Mouse (Mus musculus): Measurements from ENCODE around the gene Ppp2r1b.
"Not testable (repeated sequence)": the region's sequence is repeated elsewhere in the genome, so short reads cannot be mapped to it uniquely, and the experiment has no call there.

The Ppp2r1b gene

DNA sequence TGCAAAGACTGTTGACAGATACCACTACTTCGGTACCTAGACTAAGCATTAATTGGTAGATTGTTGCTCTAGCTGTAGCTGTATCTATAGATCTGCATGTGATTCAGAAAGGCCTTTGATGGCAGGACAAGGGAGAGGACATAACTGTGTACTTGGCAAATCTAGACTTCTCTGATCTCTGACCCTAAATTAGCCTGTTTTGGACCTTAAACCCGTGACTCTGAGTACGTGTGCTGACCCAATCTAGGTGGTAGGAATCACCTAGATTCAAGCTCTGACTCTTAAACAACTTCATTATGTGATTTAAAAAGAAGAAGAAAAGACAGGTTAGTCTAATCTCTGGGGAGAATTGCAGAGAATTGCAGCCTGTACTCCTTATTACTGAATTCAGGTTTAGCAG lies at the start of gene Ppp2r1b:
Ppp2r1b (plus strand) TSS at position 221 of the 400 bp plus-strand sequence.
- DNase-seq (ENCODE audit: low spot score): no peak

DNA sequence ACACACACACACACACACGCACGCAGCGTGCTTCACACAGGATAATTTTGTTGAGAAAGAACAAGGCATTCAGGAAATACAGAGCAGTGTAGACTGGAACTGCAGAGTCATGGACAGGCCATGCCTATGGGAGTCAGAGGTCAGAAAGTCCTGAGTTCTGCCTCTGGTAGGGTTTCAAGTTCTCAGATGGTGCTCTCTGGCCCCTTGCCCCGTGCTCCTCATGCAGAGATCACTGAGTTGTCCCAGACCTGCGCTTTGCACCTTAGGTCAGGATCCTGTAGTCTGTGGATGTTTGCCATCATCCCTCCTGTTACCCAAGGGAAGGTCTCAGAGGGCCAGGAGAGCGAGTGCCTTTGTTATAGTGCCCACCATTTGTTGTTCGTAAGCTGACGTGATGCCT lies 48.3 kb upstream of the Ppp2r1b start:
- no peak for DNase-seq (ENCODE audit: low spot score)

DNA sequence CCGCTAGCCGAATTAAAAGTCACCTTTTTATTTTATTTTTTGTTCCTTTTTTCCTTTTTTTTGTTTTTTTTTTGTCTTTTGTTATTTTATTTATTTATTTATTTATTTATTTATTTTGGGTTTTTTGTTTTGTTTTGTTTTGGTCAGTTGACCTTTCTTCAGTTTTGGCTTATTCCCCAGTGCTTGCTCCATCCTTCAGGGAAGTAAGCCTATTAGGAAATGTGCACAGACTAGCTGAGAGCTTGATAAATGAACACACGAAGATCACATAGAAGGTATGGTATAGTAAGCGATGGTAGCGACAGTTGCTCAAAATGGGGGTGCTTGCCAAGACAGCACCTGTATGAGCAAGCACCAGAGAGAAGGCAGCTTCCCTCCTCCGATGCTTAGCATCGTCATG lies 47.5 kb upstream of the Ppp2r1b start:
- no peak for DNase-seq (ENCODE audit: low spot score)

DNA sequence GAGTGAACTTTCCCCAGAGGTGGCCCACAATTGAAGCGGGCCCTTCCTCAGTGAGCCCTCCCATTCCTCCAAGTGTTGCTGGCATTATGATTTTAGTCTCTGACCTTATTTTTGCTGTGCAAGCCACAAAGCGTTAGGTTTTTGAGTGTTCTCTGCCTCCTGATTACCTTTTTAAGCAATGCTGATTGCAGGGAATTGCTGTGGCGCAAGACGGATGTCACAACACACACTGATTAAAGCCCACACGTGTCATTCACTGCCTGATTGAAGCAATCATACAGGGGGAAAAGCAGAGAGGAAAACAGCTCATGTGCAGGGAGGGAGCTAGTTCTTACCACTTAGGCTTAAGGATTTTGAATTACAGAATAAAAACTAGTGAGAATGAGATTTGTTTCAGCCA lies 46.7 kb upstream of the Ppp2r1b start:
- no peak for DNase-seq (ENCODE audit: low spot score)

DNA sequence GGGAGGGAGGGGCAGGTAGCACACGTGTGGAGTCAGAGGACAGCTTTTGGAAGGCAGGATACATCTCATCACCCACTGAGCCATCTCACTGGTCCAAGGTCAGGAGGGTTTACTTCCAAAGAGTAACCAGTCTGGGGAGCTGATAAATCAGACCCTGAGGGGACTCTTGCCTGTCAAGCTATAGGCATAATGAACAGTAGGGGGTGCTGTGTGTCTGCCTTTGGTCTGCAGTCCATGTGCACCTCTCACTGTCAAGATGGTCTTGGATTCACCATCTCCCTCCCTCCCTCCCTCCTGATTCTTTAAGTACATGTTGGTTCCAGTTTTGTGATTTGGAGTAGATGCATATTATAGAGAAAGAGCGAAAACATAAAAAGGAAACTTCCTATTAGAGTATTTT lies 44.1 kb upstream of the Ppp2r1b start:
- peak; percentile 25 for DNase-seq (ENCODE audit: low spot score)

DNA sequence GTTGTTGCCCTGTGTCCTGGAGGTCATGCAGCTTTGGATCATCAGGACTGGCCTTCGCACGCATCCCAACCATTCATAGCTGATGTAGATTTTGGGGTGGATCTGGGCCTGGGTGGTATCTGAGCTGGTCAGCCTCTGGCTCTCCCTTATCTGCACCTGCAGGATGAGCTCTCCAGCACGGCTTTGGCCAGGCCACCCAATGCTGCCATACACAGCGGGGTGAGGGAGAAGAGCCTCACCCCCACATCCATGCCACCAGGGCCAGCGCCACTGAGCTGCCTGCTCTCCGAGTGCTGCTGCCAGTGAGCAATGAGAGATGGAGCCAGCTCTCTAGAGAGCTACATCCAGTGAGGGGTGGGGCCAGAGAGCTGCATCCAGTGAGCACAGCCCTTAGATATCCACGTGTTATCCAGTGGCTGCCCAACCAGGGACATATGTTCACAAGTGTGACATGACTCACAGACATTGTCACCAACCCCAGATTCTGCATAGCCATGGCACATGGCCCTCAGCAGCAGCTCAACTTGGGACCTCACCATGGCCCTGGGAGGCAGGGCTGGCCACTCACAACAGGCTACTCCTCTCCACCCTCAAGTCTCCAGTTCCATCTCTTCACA lies 41.9 kb upstream of the Ppp2r1b start:
- no peak for DNase-seq (ENCODE audit: low spot score)

DNA sequence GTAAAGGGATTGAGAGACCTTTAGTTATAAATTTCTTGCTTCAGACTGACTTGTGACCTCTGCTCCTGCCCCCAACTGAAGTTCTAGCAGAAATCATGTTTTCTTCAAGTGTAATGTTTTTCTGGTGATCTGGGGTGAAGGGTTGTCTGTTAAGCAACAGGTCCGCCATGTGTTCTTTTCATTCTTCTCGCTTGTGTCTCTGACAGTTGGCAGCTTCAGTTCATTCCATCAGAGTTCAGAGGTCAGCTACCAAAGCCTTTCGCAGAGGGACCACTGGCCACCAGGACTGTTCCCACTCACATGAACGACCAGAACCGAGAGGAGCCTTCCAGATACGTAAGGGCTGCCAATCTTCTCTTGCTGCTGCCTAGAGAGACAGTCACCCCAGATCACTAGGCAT lies 36.6 kb upstream of the Ppp2r1b start:
- DNase-seq (ENCODE audit: low spot score): no peak

DNA sequence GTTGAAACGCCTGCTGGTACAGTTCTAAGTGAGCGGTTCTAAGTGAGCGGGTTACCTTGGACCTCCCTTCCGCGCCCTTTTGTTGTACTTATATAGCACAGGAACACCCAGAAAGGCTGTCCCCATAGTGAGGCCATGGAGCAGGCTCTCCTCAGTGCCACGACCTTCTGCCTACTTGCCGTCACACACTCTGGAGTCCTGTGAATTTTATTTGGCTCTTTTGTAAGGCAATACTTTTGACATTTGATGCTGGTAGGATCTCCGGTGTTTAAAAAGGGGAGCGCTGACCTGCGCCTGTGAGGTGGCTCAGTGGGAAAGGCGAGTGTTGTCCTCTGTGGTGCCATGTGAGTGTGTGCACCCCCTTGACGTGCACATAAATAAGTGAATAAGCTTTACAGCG lies 36.0 kb upstream of the Ppp2r1b start:
- DNase-seq (ENCODE audit: low spot score): no peak

DNA sequence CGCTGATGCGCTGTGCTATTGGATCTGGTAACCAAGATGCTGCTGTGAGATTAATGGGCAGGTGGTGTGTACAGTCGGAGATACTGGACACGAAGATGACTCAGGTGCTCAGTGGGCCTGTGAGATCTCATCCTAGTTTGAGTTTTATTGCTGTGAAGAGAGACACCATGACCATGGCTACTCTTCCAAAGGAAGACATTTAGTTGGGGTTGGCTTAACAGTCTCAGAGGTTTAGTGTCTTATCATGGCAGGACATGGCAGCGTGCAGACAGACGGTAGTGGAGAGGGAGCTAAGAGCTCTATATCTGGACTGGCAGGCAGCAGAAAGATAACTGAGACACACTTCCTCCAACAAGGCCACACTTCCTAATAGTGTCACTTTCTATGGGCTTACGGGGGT lies 33.9 kb upstream of the Ppp2r1b start:
- no peak for DNase-seq (ENCODE audit: low spot score)

DNA sequence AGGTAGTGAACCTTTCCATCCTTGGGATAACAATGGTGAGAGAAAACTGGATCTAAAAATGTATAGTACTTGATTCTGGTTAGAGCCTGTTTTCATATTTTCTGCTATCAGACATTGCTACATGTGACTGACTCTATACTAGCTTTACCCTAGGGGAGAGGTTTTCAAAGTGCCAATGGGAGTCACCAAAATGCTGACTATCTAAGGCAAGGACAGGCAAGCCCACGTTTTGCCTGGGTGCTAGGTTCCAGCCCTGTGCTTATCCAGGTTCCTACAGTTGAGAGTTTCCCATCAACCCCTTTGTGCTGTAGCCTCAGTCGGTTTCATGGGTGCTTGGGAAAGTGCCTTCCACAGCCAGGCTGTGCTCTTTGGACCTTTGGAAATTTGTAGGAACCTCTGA lies 33.4 kb upstream of the Ppp2r1b start:
- DNase-seq (ENCODE audit: low spot score): no peak

DNA sequence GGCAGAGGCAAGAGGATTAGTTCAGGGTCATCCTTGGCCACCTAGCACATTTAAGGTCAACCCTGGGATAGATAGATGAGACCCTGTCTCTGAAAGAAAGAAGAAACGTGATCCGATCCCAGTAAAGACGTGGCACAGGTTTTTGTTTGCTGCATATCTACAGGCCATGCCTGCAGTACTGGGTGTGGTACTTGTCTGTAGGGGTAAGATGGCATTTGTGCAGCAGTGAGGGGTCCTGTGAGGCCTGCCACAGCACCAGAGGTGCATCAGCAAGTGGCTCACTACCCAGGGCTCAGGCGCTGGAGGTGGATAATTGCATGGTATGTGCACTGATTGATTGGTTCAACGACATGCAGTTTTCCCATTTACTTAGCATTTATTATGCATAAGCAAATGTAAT lies 31.3 kb upstream of the Ppp2r1b start:
- no peak for DNase-seq (ENCODE audit: low spot score)

DNA sequence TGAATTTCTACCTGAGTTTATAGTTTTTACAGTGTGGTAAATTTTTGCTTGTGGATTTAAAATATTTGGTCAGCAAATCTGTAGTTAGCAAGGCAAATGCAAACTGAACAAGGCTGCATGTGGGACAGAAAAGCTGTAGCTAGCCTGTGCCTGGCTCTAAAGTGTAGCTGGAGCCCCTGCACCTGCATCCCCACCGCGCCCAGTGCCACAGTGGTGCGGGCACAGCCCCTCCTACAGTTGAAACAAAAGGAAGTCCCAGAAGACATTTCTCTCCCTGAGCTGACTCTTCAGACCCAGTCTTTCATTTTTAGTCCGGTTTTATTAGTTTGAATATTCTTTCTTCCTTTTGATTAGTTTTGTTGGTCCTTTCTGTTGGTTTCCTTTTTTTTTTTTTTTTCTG lies 29.4 kb upstream of the Ppp2r1b start:
- no peak for DNase-seq (ENCODE audit: low spot score)

DNA sequence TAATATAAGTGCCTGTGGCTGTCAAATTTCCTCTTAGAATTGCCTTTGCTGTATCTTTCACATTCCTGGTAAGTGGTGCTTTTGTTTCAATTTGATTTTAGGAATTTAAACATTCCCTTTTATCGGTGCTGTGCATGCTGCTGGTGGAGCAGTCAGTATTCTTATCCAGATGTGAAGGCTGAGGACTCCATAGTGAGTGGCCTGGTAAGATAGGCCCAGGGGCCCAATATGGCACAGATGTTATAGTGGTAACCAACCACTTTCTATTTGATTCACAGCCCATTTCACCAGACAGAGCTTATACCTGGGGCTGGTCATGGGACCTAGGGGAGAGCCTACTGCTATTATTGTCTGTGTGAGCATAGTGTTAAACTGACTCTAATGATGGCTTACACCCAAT lies 28.6 kb upstream of the Ppp2r1b start:
- no peak for DNase-seq (ENCODE audit: low spot score)

DNA sequence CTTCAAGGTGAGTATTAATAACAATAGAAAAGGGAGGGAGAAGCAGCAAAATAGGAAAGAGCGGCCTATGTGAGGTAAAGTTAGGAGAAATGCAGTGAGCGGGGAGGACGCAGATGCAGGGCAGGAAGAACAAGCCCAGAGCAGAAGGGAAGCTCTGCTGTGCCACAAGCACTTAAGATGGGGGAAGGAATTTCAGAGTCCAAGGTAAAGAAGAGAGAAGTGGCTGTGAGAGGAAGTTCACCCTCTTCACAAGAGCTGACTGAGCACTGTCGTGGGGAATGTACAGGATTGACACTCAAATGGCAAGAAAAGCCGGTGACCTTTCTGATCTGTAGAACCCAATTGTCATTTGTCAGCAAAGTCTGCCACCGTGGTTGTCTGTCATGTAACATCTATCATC lies 27.1 kb upstream of the Ppp2r1b start:
- no peak for DNase-seq (ENCODE audit: low spot score)

DNA sequence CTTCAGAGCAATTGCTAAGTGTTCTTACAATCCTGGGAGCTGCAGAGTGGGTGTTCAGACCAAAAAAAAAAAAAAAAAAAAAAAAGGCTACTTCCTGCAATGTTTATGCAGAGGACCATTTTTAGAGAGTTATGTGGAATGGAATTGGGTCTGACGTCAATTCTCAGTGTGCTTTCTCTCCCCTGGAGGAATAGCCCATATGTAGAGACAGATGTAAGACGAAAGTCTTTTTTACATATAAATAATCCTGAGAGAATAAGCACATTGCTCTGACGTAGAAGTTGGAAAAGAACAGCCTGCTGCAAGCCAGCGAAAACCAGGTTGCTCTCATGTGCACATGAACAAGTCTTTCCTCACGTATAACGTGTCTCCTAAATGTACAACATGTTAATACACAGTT lies 25.4 kb upstream of the Ppp2r1b start:
- no peak for DNase-seq (ENCODE audit: low spot score)

DNA sequence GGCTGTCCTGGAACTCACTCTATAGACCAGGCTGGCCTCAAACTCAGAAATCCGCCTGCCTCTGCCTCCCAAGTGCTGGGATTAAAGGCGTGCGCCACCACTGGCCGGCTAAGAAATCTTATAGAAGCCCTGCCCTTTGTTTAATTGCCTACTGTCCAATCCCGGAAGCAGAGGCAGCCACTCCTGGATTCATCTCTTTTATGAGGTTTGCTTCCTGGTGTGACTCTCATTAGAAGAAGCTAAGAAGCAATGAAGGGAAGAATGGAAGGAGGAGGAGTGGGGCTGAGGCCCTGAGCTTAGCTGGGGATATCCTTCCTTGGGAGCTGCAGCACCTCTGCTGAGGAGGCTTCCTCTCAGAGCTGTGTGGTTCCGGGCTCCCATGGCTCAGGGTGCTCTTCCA lies 23.4 kb upstream of the Ppp2r1b start:
- no peak for DNase-seq (ENCODE audit: low spot score)

DNA sequence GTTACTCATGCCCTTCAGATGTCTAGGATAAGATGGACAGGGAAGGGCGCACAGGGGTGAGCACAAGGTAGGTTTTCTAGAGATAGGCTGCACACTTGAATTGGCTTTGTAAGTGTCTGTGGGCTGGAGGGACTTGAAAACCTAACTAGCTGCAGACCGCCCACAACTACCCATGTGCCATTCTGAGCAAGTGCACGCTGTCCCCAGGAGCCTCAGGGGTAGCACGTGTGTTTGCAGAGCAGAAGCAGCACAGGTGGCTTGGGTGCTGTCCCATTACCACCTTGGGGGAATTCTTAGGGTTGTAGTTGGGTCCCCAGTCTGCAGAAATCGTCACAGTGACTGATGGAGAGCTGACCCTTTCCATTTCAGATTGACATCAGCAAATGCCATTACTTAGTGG lies 22.9 kb upstream of the Ppp2r1b start:
- no peak for DNase-seq (ENCODE audit: low spot score)

DNA sequence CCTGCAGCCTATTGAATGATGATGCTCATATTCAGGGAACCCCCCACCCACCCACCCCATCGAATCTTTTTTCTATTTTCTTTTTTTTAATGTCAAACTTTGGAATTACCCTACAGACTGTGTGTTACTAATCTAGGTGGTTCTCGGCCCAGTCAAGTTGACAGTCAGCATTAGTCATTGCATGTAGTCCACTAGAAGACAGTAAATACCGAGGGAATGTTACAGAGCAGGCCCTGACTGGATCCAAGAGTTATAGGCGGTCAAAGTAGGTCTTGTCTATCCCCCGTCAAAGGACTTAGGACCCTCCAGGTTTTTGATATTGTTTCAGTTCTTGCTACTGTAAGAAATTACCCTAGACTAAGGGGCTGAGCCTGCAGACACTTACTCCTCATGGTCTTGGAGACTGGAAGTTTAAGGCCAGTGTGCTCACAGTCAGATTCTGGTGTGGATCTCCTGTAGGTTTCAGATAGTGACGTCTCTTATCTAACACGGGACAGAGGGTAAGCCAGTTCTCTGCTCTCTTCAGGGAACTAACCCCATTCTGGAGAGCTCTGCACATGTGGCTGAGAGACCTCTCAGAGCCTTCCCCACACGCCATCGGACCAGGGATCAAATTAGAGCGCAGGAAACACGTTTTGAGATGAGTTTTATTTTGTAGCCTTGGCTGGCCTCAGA lies 21.2 kb upstream of the Ppp2r1b start:
- DNase-seq (ENCODE audit: low spot score): no peak

DNA sequence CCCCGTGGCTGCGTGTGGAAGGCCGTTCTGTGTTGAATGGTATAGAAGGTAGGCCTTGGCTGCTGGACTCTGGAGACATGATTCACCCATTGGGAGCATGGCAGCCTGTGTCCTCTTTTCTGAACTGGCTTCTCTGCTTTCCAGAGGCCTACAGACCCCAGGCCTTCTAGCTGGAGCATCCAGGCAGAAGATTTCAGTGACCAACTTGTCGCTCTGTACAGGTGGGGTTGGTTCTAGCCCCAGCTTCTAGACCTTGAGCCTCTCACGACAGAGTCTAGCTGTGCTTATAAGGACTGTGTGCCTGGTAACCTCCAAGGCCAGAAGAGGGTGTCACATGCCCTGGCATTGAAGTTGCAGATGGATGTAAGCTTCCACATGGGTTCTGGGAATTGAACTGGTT lies 13.6 kb upstream of the Ppp2r1b start:
- DNase-seq (ENCODE audit: low spot score): no peak

DNA sequence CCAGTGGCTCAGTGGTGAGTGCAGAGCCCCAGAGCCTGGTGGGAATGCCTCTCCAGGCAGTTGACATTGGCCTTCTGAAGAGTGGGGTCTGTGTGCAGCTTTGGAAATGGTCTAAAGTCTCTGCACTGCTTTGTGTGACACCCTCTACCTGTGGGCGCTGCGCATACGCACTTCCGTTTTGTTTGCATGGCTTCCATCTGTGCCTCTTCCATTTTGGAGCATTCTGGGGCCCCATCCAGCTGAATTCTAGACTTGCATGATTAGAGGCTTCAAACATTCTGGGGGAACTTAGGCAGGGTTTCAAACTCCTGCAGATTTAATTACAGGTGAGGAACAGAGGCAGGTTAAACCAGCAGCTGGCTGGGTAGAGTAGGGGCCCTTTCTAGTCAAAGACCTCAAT lies 12.9 kb upstream of the Ppp2r1b start:
- no peak for DNase-seq (ENCODE audit: low spot score)

DNA sequence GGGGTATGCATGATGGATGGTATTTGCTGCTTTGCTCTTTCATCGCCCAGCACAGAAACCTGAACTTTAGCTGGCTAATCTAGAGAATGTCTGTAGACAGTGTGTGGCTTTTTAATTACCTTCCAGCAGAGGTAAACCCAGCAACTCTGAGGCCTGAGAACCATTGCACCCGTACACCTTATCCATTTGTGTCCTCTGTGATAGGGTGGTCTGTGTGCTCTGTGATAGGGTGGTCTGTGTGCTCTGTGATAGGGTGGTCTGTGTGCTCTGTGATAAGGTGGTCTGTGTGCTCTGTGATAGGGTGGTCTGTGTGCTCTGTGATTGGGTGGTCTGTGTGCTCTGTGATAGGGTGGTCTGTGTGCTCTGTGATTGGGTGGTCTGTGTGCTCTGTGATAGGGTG lies 12.5 kb upstream of the Ppp2r1b start:
- not testable (repeated sequence) for DNase-seq (ENCODE audit: low spot score)

DNA sequence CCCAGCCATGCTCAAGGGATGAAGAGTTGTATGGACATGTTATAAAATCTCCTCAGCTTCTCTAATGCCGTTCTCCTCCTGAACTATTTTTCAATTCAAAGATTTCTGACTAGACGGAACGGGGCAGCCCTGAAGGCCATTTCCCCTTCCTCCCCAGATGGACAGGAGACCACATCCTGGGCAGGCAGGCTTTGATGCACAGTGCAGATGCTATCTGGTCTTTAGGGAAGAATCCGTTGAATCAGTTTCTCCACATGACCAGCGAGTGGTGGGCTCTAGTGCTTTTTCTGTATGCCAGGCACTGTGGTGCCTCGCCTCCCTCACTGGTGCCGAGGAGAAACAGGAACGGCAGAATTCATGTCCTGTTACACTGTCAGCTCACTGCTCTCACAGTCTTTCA lies 11.3 kb upstream of the Ppp2r1b start:
- DNase-seq (ENCODE audit: low spot score): no peak

DNA sequence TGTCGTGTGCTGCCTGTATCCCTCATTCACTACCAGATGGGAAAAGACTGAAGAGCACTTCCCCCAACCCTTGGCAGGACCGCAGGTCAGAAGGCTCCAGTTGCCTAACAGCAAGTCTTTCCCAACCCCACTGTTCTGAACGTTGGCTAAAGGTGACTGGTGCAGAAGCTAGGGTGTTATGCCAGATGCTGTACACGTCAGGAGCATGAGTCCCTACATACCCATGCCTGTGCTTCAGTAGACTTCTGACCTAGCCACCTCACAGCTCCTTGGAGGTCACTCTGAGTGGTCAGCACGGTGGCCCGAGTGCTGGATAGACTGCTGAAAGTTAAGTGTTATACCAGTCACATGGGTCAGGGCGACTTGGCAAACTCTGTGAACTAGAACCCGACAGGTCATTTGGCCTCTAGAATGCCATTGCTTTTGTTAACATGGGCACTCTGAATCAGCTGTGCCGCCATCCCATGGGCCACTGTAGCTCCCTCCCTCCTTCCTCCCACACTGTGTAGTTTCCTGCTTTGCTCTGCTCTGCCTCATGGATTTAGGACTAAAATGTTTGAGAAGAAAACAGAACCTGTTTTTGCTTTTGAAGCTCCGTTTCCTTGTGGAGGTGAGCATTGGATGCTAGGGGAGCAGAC lies 9.9 kb upstream of the Ppp2r1b start:
- peak; percentile 21 for DNase-seq (ENCODE audit: low spot score)

DNA sequence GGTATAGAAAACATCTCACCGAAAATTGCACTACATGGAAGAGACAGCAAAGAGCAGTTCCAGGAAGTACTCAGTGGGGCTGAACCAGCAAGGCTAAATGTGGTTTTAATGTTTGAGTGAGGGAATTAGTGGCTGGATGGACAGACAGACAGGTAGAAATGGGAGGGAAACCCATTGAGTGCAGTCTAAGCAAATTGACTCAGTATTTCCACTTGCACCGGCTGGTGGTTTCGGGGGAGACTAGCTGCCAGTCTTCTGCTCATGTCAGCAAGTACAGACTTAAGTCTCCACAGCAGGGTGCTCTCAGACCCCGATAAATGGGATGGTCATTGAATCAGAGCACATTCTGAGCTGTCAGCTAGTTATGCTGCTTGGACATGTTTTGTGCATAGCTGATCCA lies 9.0 kb upstream of the Ppp2r1b start:
- no peak for DNase-seq (ENCODE audit: low spot score)
